Mouse (Mus musculus): Measurements from ENCODE around the gene Dapp1. TPM values are rescaled to one million over a fixed set of nuclear protein-coding genes. Genes with fewer than 3 reads are reported as not detected.

Gene Dapp1
- 3.8 and 5.5 TPM in 2 replicates for polyA plus RNA-seq (2016; fragmentation: Nextera tagmentation; extraction: Ambion mirVana)

DNA sequence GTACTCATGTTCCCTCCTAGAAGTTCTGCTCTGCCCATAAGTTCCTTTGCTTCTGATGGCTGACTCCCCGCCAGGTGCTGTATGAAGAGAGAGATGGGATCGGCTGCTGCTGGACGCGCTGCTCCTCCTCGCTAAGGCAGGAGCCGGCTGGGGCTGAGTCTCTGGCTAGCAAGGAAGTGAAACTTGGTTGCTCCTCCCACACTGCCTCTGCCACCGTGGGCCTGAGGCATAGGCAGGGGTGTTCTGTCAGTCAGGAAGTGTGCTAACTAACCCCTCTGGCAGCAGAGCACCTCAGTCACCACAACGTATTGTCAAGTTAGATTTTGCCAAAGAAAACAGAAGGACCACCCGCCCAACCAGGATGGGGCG, at the start of gene Dapp1:
Gene Dapp1, minus strand, starts transcription at position 164 of the 369 bp plus-strand sequence.
- Histone ChIP-seq H3K4me1 (peaks cover 25% of the 10 kb centered on the region), H3K9ac (0 out of 2 replicates have a peak within 1 kb of the TSS, but pooled peaks have one; percentile 36), H3K4me2 (peak within 1 kb of the TSS; percentile 47), H3K36me3 (replicated peaks) (no peaks in the 10 kb centered on the region), H3K27ac (no peak within 1 kb of the TSS), H3K27me3 (0 out of 2 replicates have a peak, but pooled peaks cover 5% of the 10 kb centered on the region), H3K4me3 (replicated peaks) (peak within 1 kb of the TSS; percentile 26), H3K9me3 (no peaks in the 10 kb centered on the region)
- no peak; the same call in 1 of the 2 replicates for ATAC-seq (ENCODE audit: low FRiP score)
- 18% methylated on average over 10 of the region's 10 CpGs for whole genome bisulfite sequencing

DNA sequence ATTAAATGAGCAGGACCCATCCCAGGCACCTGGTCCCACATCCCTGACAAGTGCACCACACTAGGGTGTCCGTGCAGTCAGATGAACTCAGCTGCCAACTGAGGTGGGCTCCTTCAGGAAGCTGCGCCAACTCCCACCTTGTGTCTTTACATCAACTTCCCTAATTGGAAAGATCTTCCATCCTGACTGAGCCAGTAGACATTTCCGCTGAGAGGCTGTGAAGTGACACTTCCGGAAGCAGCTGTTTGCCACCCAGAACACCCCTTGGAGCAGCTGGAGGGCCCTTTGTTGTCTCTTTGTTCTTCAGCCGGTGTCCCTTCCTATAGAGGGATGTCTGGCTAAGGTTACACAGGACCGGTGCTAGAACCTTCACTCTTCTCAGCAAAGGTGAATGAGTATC, 49.2 kb upstream of the Dapp1 start:
- 85% methylated on average over 6 of the region's 6 CpGs for WGBS

DNA sequence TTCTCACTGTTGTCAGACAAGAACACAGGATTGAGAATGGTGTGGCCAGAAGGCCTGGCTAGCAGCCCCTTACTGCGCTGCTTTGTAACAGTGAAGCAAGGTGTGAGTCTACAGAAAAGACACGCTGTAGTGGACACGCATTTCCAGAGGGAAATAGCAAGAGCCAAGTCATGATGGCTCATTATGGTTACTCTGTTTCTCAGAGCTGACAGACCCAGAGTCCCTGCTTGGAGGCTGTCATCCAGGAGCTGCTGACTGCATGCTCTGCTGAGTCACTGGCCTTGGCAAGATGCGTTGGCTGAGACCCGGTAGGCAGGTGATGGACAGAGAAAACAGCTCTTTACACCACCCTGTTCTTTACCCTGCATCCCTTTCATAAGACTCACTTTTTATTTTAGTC, 48.0 kb upstream of the Dapp1 start:
- no peak overlapping the region for H3K9ac ChIP-seq
- 89% methylated on average over 5 of the region's 5 CpGs for WGBS
- H3K4me1 ChIP-seq: no peaks in the 10 kb centered on the region

More for the DNA sequence above, 49.2 kb upstream of the Dapp1 start:
- Histone ChIP-seq H3K4me2 (no peak overlapping the region), H3K9ac (no peak overlapping the region), H3K9me3 (no peaks in the 10 kb centered on the region), H3K4me1 (no peaks in the 10 kb centered on the region), H3K4me3 (replicated peaks) (no peak overlapping the region), H3K27me3 (no peaks in the 10 kb centered on the region), H3K27ac (no peak overlapping the region), H3K36me3 (replicated peaks) (no peaks in the 10 kb centered on the region)
- no peak for ATAC-seq (ENCODE audit: low FRiP score)

GRCm38 (mm10) chr3:138027575-138028362, 46.4 kb upstream of the Dapp1 start:
- 83% methylated on average over 5 of the region's 5 CpGs for WGBS
- ATAC-seq (ENCODE audit: low FRiP score): no peak

More for the DNA sequence above, 48.0 kb upstream of the Dapp1 start:
- Histone ChIP-seq H3K27me3 (no peaks in the 10 kb centered on the region), H3K4me3 (replicated peaks) (no peak overlapping the region), H3K9me3 (no peaks in the 10 kb centered on the region), H3K36me3 (replicated peaks) (no peaks in the 10 kb centered on the region), H3K4me2 (no peak overlapping the region), H3K27ac (no peak overlapping the region)
- no peak for ATAC-seq (ENCODE audit: low FRiP score)

DNA sequence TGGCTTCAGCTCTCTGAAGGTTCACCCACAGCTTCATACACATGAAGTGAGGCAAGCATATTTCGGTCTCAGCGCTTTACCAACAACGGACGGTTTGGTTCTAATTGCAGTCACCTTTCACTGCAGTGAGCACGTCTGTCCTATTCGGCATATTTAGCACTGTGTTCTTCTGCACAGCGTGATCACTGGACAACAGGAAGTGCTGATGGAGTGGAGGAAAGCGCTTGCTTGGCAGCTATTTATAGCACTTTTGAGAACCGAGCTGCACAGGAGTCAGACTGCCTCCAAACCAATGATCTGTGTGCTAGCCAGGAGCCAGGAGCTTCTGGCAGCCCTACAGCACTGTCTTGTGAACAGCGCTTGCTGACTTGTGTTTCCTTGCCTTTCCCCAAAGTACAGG, 44.9 kb upstream of the Dapp1 start:
- Histone ChIP-seq H3K4me2 (no peak overlapping the region), H3K36me3 (replicated peaks) (no peaks in the 10 kb centered on the region), H3K27me3 (no peaks in the 10 kb centered on the region), H3K27ac (no peak overlapping the region), H3K9me3 (no peaks in the 10 kb centered on the region), H3K4me1 (no peaks in the 10 kb centered on the region), H3K9ac (no peak overlapping the region), H3K4me3 (replicated peaks) (no peak overlapping the region)
- 92% methylated on average over 10 of the region's 10 CpGs for WGBS
- no peak for ATAC-seq (ENCODE audit: low FRiP score)

More at GRCm38 (mm10) chr3:138027575-138028362, 46.4 kb upstream of the Dapp1 start:
- no peak overlapping the region for H3K27ac ChIP-seq
- H3K27me3 ChIP-seq: no peaks in the 10 kb centered on the region
- H3K4me2 ChIP-seq: no peak overlapping the region
- no peaks in the 10 kb centered on the region for H3K9me3 ChIP-seq
- H3K36me3 ChIP-seq (replicated peaks): no peaks in the 10 kb centered on the region
- no peaks in the 10 kb centered on the region for H3K4me1 ChIP-seq
- no peak overlapping the region for H3K4me3 ChIP-seq (replicated peaks)
- H3K9ac ChIP-seq: no peak overlapping the region

- Histone ChIP-seq H3K27me3 (no peaks in the 10 kb centered on the region), H3K9ac (no peak overlapping the region), H3K4me1 (no peaks in the 10 kb centered on the region), H3K36me3 (replicated peaks) (no peaks in the 10 kb centered on the region), H3K9me3 (peaks cover 11% of the 10 kb centered on the region; the same call in 1 of the 2 replicates), H3K4me2 (no peak overlapping the region), H3K27ac (no peak overlapping the region), H3K4me3 (replicated peaks) (no peak overlapping the region)
- ATAC-seq (ENCODE audit: low FRiP score): no peak
- 78% methylated on average over 4 of the region's 4 CpGs for WGBS
These were observed 41.3 kb upstream of the Dapp1 start for GRCm38 (mm10) chr3:138022651-138023050.

- Histone ChIP-seq H3K36me3 (replicated peaks) (no peaks in the 10 kb centered on the region), H3K4me2 (no peak overlapping the region), H3K4me3 (replicated peaks) (no peak overlapping the region), H3K9me3 (peaks cover 11% of the 10 kb centered on the region; the same call in 1 of the 2 replicates), H3K27ac (no peak overlapping the region), H3K27me3 (no peaks in the 10 kb centered on the region), H3K4me1 (no peaks in the 10 kb centered on the region), H3K9ac (no peak overlapping the region)
- WGBS: 89% methylated on average over 4 of the region's 4 CpGs
- ATAC-seq (ENCODE audit: low FRiP score): no peak
These were observed 40.7 kb upstream of the Dapp1 start for GRCm38 (mm10) chr3:138022003-138022402.

DNA sequence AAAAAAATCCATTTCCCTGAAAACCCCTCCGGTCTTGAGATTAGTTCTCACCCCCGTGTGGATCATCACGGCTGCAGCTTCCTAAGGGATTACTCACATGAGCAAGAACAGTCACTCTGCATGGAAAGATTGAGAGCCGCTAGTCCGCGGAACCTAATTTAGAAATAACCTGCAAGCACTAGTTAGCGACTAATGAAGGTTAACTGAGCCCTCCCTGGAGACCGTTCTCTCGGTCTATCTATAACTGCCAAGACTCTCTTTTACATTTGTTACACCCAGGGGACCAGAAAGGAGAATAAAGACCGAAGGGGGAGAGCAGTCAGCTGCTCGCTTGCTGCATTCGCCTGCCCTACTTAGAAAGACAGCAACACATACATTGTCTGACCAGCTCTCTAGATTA, 35.5 kb upstream of the Dapp1 start:
- Histone ChIP-seq H3K36me3 (replicated peaks) (no peaks in the 10 kb centered on the region), H3K9me3 (peaks cover 11% of the 10 kb centered on the region; the same call in 1 of the 2 replicates), H3K9ac (no peak overlapping the region), H3K27ac (no peak overlapping the region), H3K4me1 (no peaks in the 10 kb centered on the region), H3K27me3 (no peaks in the 10 kb centered on the region), H3K4me2 (no peak overlapping the region), H3K4me3 (replicated peaks) (no peak overlapping the region)
- WGBS: 86% methylated on average over 12 of the region's 12 CpGs
- no peak for ATAC-seq (ENCODE audit: low FRiP score)

DNA sequence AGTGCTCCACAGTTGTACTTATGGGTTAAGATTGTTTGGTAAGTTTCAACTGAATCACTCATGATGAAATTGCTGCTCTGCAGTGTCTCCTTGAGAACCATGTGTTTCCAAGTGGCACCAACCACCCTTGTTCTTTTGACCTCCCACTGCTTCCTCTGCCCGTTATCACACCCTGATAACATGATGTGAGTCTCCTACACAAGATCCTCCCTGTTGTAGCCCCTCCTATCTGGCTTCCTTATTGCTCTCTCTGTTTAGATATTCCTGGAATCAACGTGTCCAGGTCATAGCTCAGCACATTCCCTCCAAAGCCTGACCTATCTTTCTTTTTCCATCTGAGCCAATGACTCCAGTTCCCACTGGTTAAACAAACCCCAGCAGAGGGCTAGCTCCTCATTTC, 33.4 kb upstream of the Dapp1 start:
- H3K9ac ChIP-seq: no peak overlapping the region
- no peaks in the 10 kb centered on the region for H3K27me3 ChIP-seq
- no peak for ATAC-seq (ENCODE audit: low FRiP score)
- H3K4me2 ChIP-seq: no peak overlapping the region
- no peak overlapping the region for H3K4me3 ChIP-seq (replicated peaks)
- no peaks in the 10 kb centered on the region for H3K4me1 ChIP-seq
- peaks cover 11% of the 10 kb centered on the region; the same call in 1 of the 2 replicates for H3K9me3 ChIP-seq
- H3K36me3 ChIP-seq (replicated peaks): no peaks in the 10 kb centered on the region
- WGBS: 77% methylated on average over 2 of the region's 2 CpGs
- H3K27ac ChIP-seq: no peak overlapping the region

DNA sequence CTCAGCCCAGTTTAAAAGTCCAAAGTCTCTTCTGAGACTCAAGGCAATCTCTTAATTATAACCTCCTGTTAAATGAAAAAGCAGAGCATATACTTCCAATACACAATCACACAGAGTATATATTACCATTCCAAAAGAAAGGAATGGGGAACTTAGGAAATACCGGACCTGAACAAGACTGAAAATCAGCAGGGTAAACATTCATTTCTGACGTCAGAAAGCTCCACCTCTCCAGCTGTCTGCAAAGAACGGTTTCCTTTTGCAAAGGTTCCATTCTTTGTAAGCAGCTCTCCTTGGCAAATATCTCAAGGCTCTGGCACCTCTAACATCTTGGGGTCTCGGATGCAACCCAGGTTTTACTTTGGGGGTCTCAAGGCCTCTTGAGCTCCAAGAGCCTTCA, 31.0 kb upstream of the Dapp1 start:
- H3K9me3 ChIP-seq: no peaks in the 10 kb centered on the region
- H3K27me3 ChIP-seq: no peaks in the 10 kb centered on the region
- H3K27ac ChIP-seq: no peak overlapping the region
- no peak overlapping the region for H3K4me3 ChIP-seq (replicated peaks)
- H3K4me2 ChIP-seq: no peak overlapping the region
- no peak overlapping the region for H3K9ac ChIP-seq
- WGBS: 66% methylated on average over 4 of the region's 4 CpGs
- H3K4me1 ChIP-seq: no peaks in the 10 kb centered on the region
- no peak for ATAC-seq (ENCODE audit: low FRiP score)
- H3K36me3 ChIP-seq (replicated peaks): no peaks in the 10 kb centered on the region

- Histone ChIP-seq H3K27me3 (no peaks in the 10 kb centered on the region), H3K4me2 (no peak overlapping the region), H3K36me3 (replicated peaks) (no peaks in the 10 kb centered on the region), H3K9ac (no peak overlapping the region), H3K4me1 (no peaks in the 10 kb centered on the region), H3K4me3 (replicated peaks) (no peak overlapping the region), H3K27ac (no peak overlapping the region), H3K9me3 (no peaks in the 10 kb centered on the region)
- WGBS: 85% methylated on average over 6 of the region's 6 CpGs
- ATAC-seq (ENCODE audit: low FRiP score): no peak
These were observed 26.8 kb upstream of the Dapp1 start for GRCm38 (mm10) chr3:138008152-138008551.

DNA sequence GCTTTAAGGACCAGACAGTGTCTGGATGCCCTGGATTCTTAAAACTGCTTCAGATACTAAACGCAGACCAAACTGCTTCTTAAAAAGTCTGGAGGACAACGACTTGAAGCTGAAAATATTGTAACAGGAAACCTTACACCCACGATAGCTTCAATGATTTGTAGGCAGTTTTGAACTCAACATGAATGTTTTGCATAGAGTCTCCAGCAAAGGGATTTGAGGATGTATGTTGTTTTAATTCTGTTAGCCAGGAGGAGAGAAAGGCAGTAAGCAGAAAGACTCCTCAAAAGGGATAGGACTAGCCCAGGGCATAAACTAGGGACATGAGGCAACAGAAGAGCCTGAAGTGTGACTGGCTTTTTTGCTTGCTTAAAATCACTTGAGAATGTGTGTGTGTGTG, 25.6 kb upstream of the Dapp1 start:
- Histone ChIP-seq H3K4me2 (no peak overlapping the region), H3K9me3 (no peaks in the 10 kb centered on the region), H3K27ac (no peak overlapping the region), H3K27me3 (no peaks in the 10 kb centered on the region), H3K9ac (no peak overlapping the region), H3K36me3 (replicated peaks) (no peaks in the 10 kb centered on the region), H3K4me3 (replicated peaks) (no peak overlapping the region), H3K4me1 (no peaks in the 10 kb centered on the region)
- WGBS: 78% methylated on average over 3 of the region's 3 CpGs
- ATAC-seq (ENCODE audit: low FRiP score): no peak

GRCm38 (mm10) chr3:138003264-138003663, 21.9 kb upstream of the Dapp1 start:
- Histone ChIP-seq H3K9ac (no peak overlapping the region), H3K36me3 (replicated peaks) (no peaks in the 10 kb centered on the region), H3K4me3 (replicated peaks) (no peak overlapping the region), H3K4me1 (peaks cover 12% of the 10 kb centered on the region), H3K27ac (no peak overlapping the region), H3K9me3 (no peaks in the 10 kb centered on the region), H3K27me3 (no peaks in the 10 kb centered on the region), H3K4me2 (no peak overlapping the region)
- WGBS: 91% methylated on average over 7 of the region's 7 CpGs
- ATAC-seq (ENCODE audit: low FRiP score): no peak
